Mouse (Mus musculus) heart, postnatal 0 days (tissue): ENCODE results near the gene Olfr591.

Experiments
- CTCF ChIP-seq: IDR thresholded peaks from 2 replicates; pipeline ENCODE4 v1.5.1; 2016; ENCODE audit warnings: antibody characterized with exemption, control low read depth, low read depth
- EP300 ChIP-seq: IDR thresholded peaks from 2 replicates; pipeline ENCODE4 v1.6.1; 2016; ENCODE audit warnings: antibody characterized with exemption, low read depth

DNA sequence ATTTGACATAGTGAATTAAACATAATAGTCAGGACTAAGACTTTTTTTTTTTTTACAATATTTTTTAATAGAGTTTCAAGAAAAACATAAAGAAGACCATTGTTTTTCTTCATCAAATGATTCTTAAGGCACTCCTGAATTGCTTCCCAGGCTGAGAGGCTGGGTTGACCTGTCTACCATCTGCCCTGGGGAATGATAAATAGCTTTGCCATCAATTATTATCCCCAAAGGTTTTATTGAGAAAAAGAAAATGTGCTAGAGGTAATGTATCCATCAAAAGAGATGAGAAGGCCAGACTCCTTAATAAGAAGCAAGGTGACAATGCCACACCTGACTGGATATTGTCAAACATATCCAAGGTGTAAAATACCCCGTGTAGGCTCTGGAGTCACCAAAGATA is 37.6 kb downstream of the Olfr591 start, which contains the start of gene Olfr588-ps1:
- TF ChIP-seq CTCF (no peak), EP300 (no peak)
